In the genomic region with DNA sequence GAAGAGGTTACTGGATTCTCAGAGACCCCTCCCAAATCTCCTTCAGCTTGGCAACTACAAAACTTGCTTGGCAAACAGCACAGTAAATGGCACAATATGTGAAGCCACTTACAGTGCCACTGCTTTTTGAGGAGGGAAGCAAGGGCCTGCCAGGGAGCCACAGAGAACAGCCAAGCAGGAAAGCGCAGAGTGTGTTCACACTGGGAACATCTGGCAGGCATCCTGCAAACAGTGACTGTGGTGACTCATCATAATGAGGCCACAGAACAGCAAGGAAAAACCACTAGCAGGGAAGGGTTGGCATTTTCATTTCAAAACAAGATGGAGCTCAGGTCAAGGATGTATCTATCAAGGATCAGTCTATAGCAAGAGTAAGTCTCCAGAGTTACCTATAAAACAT, we compare ENCODE assay signal across 8 mouse cellular contexts. TPM values are rescaled to one million over a fixed set of nuclear protein-coding genes. Genes with fewer than 3 reads are reported as not detected.
A peak's percentile ranks its signal among the peaks of the same experiment; 100 is the strongest.
DNase-seq lines count a peak whose midpoint lies in the region; ATAC-seq lines count a peak whose summit lies in the region.

No protein-coding gene starts in this region.

- intact Hi-C loops in heart, postnatal 14 days (cut with DNase I), result no loop called here

- peak; percentile 36 for DNase-seq in cerebellum, adult 9-11 months
- DNase-seq in 416B (ENCODE audit: low read depth), result peak; percentile 85
- peak; percentile 74 to 81 for DNase-seq in heart, postnatal 14 days
- DNase-seq in layer of hippocampus, postnatal 36 days, result peak; percentile 23 to 41
- no peak for DNase-seq in c-Kit-positive CD71-positive TER-119-positive erythroid progenitor cells, embryonic 14.5 days (ENCODE audit: low spot score)

- ATAC-seq in cerebellum, adult (ENCODE audit: insufficient number of reproducible peaks, low FRiP score, low TSS enrichment), result no peak
- ATAC-seq in erythroblast, adult 5-6 weeks (replicated peaks; ENCODE audit: low FRiP score, poor library complexity, severe bottlenecking), result peak; percentile 78
- ATAC-seq in megakaryocyte progenitor cell, adult 5-6 weeks (replicated peaks; ENCODE audit: poor library complexity), result peak; percentile 74

RNA-seq across cellular contexts. Expression of a gene that starts 30.8 kb away (rescaled TPM):
- 84.9 and 102 TPM in 2 replicates for total RNA-seq in erythroblast, adult 5-6 weeks (2015; ENCODE audit: low replicate concordance)
- 85.2 and 101 TPM in 2 replicates for total RNA-seq in erythroblast, adult 5-6 weeks (2017; ENCODE audit: low replicate concordance)
- total RNA-seq in heart, postnatal 14 days (2021), result 10 to 100 TPM; 74.9 to 79.6 TPM
- total RNA-seq in layer of hippocampus, postnatal 36 days (2021), result 100 to 1,000 TPM; 123 to 126 TPM
- 60.2 and 69.1 TPM in 2 replicates for total RNA-seq in megakaryocyte progenitor cell, adult 5-6 weeks (2015)
- 56.6 and 62.6 TPM in 2 replicates for total RNA-seq in megakaryocyte progenitor cell, adult 5-6 weeks (2017)
